Mouse (Mus musculus): Measurements from ENCODE around the gene Slc25a13. TPM values are rescaled to one million over a fixed set of nuclear protein-coding genes. Genes with fewer than 3 reads are reported as not detected.

Gene Slc25a13
- polyA plus RNA-seq, 1 experiment from 2014 or later = 43.6 TPM

DNA sequence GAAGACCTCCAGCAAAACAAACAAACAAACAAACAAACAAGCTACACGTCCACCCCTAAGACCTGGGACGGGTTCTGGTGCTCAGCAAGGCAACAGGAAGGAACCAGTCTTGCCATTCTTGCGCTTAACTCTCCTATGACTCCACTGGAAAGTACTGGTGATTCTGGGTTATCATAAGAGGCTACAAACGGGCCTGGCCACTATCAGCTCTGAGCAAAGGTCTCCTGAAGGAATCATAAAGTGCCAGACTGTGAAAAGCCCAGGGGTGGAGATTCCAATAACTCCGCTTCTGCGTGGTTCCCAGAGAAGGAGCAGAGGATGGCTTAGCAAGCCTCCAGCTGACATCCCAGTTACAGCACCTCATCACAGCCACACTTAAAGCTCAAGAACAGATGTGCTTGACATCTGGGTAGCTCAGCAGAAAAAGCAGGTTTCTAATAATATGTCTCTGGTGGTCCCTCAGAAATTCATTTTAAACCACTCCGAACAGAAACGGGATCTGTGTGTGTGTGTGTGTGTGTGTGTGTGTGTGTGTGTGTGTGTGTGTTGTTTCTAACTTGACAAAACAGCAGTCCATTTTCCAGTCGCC lies 116.0 kb downstream of the Slc25a13 start:
- H3K9ac ChIP-seq (ENCODE audit: low read depth, low read length) = no peak overlapping the region
- H3K27me3 ChIP-seq (ENCODE audit: control insufficient read depth, insufficient read depth, low read length) = no peaks in the 10 kb centered on the region
- ATAC-seq (ENCODE audit: low FRiP score, low TSS enrichment) = no peak
- no peak overlapping the region for H3K4me2 ChIP-seq (replicated peaks; ENCODE audit: low read depth, low read length)
- no peak overlapping the region for H3K4me3 ChIP-seq (ENCODE audit: low read length)
- WGBS = 82% methylated on average over 9 of the region's 9 CpGs
- no peaks in the 10 kb centered on the region for H3K9me3 ChIP-seq (ENCODE audit: control insufficient read depth, low read length)
- H3K36me3 ChIP-seq (ENCODE audit: control insufficient read depth, insufficient read depth, low read length) = peaks cover 2% of the 10 kb centered on the region; the same call in 1 of the 2 replicates
- H3K4me1 ChIP-seq (ENCODE audit: control insufficient read depth, insufficient read depth, low read length) = 0 out of 2 replicates have a peak, but pooled peaks cover 5% of the 10 kb centered on the region
- no peak overlapping the region for H3K27ac ChIP-seq (ENCODE audit: low read depth, low read length)

DNA sequence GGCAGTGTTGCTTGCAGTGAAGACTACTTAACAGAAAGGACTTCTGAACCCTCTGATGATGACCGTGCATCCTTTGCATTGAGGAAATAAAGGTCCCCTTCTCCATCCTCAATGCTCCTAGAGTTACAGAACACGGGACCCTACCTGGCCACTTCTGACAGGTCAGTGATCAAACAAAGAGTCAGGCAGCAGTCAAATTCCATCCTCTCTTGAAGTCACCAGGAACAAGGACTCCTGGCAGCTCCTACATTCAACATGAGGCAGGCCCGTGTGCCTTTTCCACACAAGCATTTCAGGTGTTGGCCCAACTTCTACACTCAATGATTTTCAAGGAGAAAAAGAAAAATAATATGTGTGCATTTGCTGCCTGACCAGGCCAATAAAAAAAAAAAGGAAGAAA lies 123.0 kb downstream of the Slc25a13 start:
- H3K36me3 ChIP-seq (ENCODE audit: control insufficient read depth, insufficient read depth, low read length) = peaks cover 7% of the 10 kb centered on the region; the same call in 1 of the 2 replicates
- no peaks in the 10 kb centered on the region for H3K4me1 ChIP-seq (ENCODE audit: control insufficient read depth, insufficient read depth, low read length)
- H3K4me3 ChIP-seq (ENCODE audit: low read length) = no peak overlapping the region
- WGBS = 62% methylated on average over 3 of the region's 3 CpGs
- H3K4me2 ChIP-seq (replicated peaks; ENCODE audit: low read depth, low read length) = no peak overlapping the region
- no peaks in the 10 kb centered on the region for H3K9me3 ChIP-seq (ENCODE audit: control insufficient read depth, low read length)
- H3K9ac ChIP-seq (ENCODE audit: low read depth, low read length) = no peak overlapping the region
- no peak overlapping the region for H3K27ac ChIP-seq (ENCODE audit: low read depth, low read length)
- H3K27me3 ChIP-seq (ENCODE audit: control insufficient read depth, insufficient read depth, low read length) = no peaks in the 10 kb centered on the region
- ATAC-seq (ENCODE audit: low FRiP score, low TSS enrichment) = no peak

DNA sequence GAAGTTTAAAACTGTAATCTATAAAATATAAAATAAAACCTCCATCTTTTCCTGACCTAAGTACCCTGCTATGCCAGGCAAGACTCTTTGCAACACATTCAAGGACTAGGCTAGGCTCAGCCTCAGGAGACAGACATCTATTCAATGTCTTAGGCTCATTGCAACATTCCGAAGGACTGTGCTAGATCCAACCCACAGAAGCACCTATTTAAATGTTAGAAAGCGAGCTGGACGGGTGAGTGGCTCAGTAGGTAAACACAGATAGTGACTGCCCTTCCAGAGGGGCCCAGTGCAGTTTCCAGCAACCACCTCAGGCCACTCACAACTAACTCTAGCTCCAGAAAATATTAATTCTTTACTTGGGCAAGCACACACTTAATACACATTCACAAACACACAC lies 123.5 kb downstream of the Slc25a13 start:
- Histone ChIP-seq H3K9me3 (ENCODE audit: control insufficient read depth, low read length) (no peaks in the 10 kb centered on the region), H3K27ac (ENCODE audit: low read depth, low read length) (no peak overlapping the region), H3K27me3 (ENCODE audit: control insufficient read depth, insufficient read depth, low read length) (no peaks in the 10 kb centered on the region), H3K36me3 (ENCODE audit: control insufficient read depth, insufficient read depth, low read length) (peaks cover 7% of the 10 kb centered on the region; the same call in 1 of the 2 replicates), H3K4me2 (replicated peaks; ENCODE audit: low read depth, low read length) (no peak overlapping the region), H3K4me3 (ENCODE audit: low read length) (no peak overlapping the region), H3K4me1 (ENCODE audit: control insufficient read depth, insufficient read depth, low read length) (no peaks in the 10 kb centered on the region), H3K9ac (ENCODE audit: low read depth, low read length) (no peak overlapping the region)
- ATAC-seq (ENCODE audit: low FRiP score, low TSS enrichment) = no peak
- 72% methylated on average over 3 of the region's 3 CpGs for WGBS

- H3K4me2 ChIP-seq (replicated peaks; ENCODE audit: low read depth, low read length) = no peak overlapping the region
- no peak overlapping the region for H3K9ac ChIP-seq (ENCODE audit: low read depth, low read length)
- peaks cover 7% of the 10 kb centered on the region; the same call in 1 of the 2 replicates for H3K36me3 ChIP-seq (ENCODE audit: control insufficient read depth, insufficient read depth, low read length)
- no peaks in the 10 kb centered on the region for H3K4me1 ChIP-seq (ENCODE audit: control insufficient read depth, insufficient read depth, low read length)
- no peak overlapping the region for H3K27ac ChIP-seq (ENCODE audit: low read depth, low read length)
- WGBS = 50% methylated on average over 10 of the region's 10 CpGs
- ATAC-seq (ENCODE audit: low FRiP score, low TSS enrichment) = peak; percentile 84
- no peaks in the 10 kb centered on the region for H3K27me3 ChIP-seq (ENCODE audit: control insufficient read depth, insufficient read depth, low read length)
- H3K4me3 ChIP-seq (ENCODE audit: low read length) = no peak overlapping the region
- H3K9me3 ChIP-seq (ENCODE audit: control insufficient read depth, low read length) = no peaks in the 10 kb centered on the region
These were observed 124.5 kb downstream of the Slc25a13 start for GRCm38 (mm10) chr6:6092497-6092896.

DNA sequence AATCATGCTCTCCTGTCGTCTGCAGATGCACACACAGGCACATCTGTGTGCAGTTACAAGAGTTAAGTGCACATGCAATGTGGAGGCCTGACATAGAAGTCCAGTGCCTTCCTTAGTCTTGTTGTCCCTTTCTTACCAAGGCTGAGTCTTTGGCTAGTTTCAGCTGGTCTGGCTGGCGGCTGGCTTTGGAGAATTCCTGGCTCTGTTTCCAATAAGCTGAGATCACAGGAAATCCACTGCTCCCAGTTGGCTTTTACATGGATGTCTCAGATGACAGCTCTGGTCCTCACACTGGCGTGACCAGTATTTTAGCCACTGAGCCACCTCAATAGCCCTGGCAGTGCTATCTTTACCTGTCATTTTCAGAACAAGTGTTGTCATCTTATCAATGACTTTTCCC lies 126.0 kb downstream of the Slc25a13 start:
- ATAC-seq (ENCODE audit: low FRiP score, low TSS enrichment) = no peak
- Histone ChIP-seq H3K27me3 (ENCODE audit: control insufficient read depth, insufficient read depth, low read length) (no peaks in the 10 kb centered on the region), H3K27ac (ENCODE audit: low read depth, low read length) (no peak overlapping the region), H3K4me1 (ENCODE audit: control insufficient read depth, insufficient read depth, low read length) (no peaks in the 10 kb centered on the region), H3K9me3 (ENCODE audit: control insufficient read depth, low read length) (no peaks in the 10 kb centered on the region), H3K4me2 (replicated peaks; ENCODE audit: low read depth, low read length) (no peak overlapping the region), H3K4me3 (ENCODE audit: low read length) (no peak overlapping the region), H3K36me3 (ENCODE audit: control insufficient read depth, insufficient read depth, low read length) (peaks cover 6% of the 10 kb centered on the region; the same call in 1 of the 2 replicates), H3K9ac (ENCODE audit: low read depth, low read length) (no peak overlapping the region)
- WGBS = 88% methylated on average over 3 of the region's 3 CpGs

DNA sequence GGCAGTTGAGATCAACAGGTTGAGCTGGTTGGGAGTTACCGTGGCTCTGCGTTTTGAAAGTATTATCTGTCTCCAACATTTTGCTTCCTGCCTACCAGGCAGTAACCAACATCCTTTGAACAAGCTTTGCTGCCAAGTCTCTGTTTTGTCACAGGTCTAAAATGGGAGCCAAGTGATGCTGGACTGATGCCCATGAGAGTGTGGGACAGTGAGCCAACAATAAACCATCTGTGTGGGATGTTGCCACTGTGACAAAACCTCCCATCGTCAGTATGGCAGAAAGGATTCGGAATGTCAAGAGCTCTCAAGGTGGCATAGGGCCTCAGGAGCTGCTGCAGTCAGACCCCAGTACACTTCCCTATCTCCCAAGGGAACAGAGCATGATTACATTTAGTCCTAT lies 128.8 kb downstream of the Slc25a13 start:
- no peaks in the 10 kb centered on the region for H3K27me3 ChIP-seq (ENCODE audit: control insufficient read depth, insufficient read depth, low read length)
- ATAC-seq (ENCODE audit: low FRiP score, low TSS enrichment) = no peak

GRCm38 (mm10) chr6:6080484-6080883 lies 136.5 kb downstream of the Slc25a13 start:
- Histone ChIP-seq H3K9me3 (ENCODE audit: control insufficient read depth, low read length) (no peaks in the 10 kb centered on the region), H3K27ac (ENCODE audit: low read depth, low read length) (no peak overlapping the region), H3K27me3 (ENCODE audit: control insufficient read depth, insufficient read depth, low read length) (no peaks in the 10 kb centered on the region), H3K9ac (ENCODE audit: low read depth, low read length) (no peak overlapping the region), H3K4me3 (ENCODE audit: low read length) (no peak overlapping the region), H3K36me3 (ENCODE audit: control insufficient read depth, insufficient read depth, low read length) (no peaks in the 10 kb centered on the region; the same call in 1 of the 2 replicates), H3K4me2 (replicated peaks; ENCODE audit: low read depth, low read length) (no peak overlapping the region), H3K4me1 (ENCODE audit: control insufficient read depth, insufficient read depth, low read length) (no peaks in the 10 kb centered on the region)
- no peak for ATAC-seq (ENCODE audit: low FRiP score, low TSS enrichment)
- whole genome bisulfite sequencing = 86% methylated on average over 1 of the region's 1 CpGs

More for the DNA sequence above, 128.8 kb downstream of the Slc25a13 start:
- Histone ChIP-seq H3K4me1 (ENCODE audit: control insufficient read depth, insufficient read depth, low read length) (no peaks in the 10 kb centered on the region), H3K27ac (ENCODE audit: low read depth, low read length) (no peak overlapping the region), H3K9me3 (ENCODE audit: control insufficient read depth, low read length) (no peaks in the 10 kb centered on the region), H3K9ac (ENCODE audit: low read depth, low read length) (no peak overlapping the region), H3K4me3 (ENCODE audit: low read length) (no peak overlapping the region), H3K4me2 (replicated peaks; ENCODE audit: low read depth, low read length) (no peak overlapping the region), H3K36me3 (ENCODE audit: control insufficient read depth, insufficient read depth, low read length) (0 out of 2 replicates have a peak, but pooled peaks cover 2% of the 10 kb centered on the region)
- 90% methylated on average over 4 of the region's 4 CpGs for WGBS

- Histone ChIP-seq H3K27me3 (ENCODE audit: control insufficient read depth, insufficient read depth, low read length) (no peaks in the 10 kb centered on the region), H3K36me3 (ENCODE audit: control insufficient read depth, insufficient read depth, low read length) (no peaks in the 10 kb centered on the region; the same call in 1 of the 2 replicates), H3K9ac (ENCODE audit: low read depth, low read length) (no peak overlapping the region), H3K4me1 (ENCODE audit: control insufficient read depth, insufficient read depth, low read length) (no peaks in the 10 kb centered on the region), H3K9me3 (ENCODE audit: control insufficient read depth, low read length) (no peaks in the 10 kb centered on the region), H3K4me3 (ENCODE audit: low read length) (no peak overlapping the region), H3K4me2 (replicated peaks; ENCODE audit: low read depth, low read length) (no peak overlapping the region), H3K27ac (ENCODE audit: low read depth, low read length) (no peak overlapping the region)
- WGBS = 85% methylated on average over 4 of the region's 4 CpGs
- no peak for ATAC-seq (ENCODE audit: low FRiP score, low TSS enrichment)
These were observed 139.7 kb downstream of the Slc25a13 start for GRCm38 (mm10) chr6:6077234-6077633.

- no peak overlapping the region for H3K4me3 ChIP-seq (ENCODE audit: low read length)
- no peak overlapping the region for H3K4me2 ChIP-seq (replicated peaks; ENCODE audit: low read depth, low read length)
- H3K9ac ChIP-seq (ENCODE audit: low read depth, low read length) = no peak overlapping the region
- 89% methylated on average over 7 of the region's 7 CpGs for WGBS
- H3K36me3 ChIP-seq (ENCODE audit: control insufficient read depth, insufficient read depth, low read length) = no peaks in the 10 kb centered on the region; the same call in 1 of the 2 replicates
- no peaks in the 10 kb centered on the region for H3K4me1 ChIP-seq (ENCODE audit: control insufficient read depth, insufficient read depth, low read length)
- no peak overlapping the region for H3K27ac ChIP-seq (ENCODE audit: low read depth, low read length)
- H3K27me3 ChIP-seq (ENCODE audit: control insufficient read depth, insufficient read depth, low read length) = no peaks in the 10 kb centered on the region
- no peaks in the 10 kb centered on the region for H3K9me3 ChIP-seq (ENCODE audit: control insufficient read depth, low read length)
- ATAC-seq (ENCODE audit: low FRiP score, low TSS enrichment) = no peak
These were observed 141.0 kb downstream of the Slc25a13 start for GRCm38 (mm10) chr6:6075940-6076447.

Data from kidney, embryonic 14.5 days (tissue).